Mouse (Mus musculus) neural tube, embryonic 10.5 days (tissue): ENCODE measurements around the gene Taf1c.

Experiments used
- DNase-seq: peaks from one replicate; pipeline ENCODE4 v3.0.0-alpha.2; 2017; ENCODE audit warnings: low spot score; ENCODE audit errors: extremely low spot score

Taf1c gene

GRCm38 (mm10) chr8:119623744-119624143 is 18.7 kb upstream of the Taf1c start:
- no peak for DNase-seq

DNA sequence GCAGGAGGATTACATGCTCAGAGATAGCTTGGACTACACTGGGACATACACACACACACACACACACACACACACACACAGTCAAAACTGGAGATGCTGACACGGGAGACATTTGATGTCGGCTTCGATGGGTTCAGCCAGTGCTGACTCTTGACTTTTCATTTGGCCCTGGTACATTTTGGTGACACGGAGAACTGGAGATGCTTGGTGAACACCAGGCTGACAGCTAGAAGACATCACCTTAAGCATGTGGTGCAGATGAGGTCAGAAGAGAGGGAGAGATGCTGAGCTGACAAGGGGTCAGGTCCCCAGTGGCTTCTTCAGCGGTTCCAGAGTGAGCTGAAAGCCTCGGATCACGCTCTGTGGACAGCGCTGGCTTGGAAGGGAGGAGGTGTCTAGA is 18.0 kb upstream of the Taf1c start:
- DNase-seq, result no peak

DNA sequence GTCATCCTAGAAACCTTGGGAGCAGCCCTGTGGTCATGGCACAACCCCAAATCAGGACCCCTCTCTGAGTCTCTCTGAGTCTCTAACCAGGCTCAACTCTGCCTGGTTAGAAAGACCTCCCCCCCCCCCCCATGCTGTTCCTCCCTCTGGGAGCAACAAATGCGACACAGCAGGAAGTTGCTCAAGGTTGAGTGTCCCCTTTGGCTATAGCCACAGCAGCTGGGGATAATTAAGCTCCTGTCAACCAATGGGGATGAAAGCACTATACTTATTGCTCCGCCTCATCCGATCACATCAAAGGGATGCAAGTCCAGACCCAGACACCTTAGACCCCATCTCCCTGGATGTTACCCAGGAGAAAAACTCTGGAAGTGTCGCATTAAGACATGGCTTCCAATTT is 17.5 kb upstream of the Taf1c start:
- DNase-seq, result no peak

DNA sequence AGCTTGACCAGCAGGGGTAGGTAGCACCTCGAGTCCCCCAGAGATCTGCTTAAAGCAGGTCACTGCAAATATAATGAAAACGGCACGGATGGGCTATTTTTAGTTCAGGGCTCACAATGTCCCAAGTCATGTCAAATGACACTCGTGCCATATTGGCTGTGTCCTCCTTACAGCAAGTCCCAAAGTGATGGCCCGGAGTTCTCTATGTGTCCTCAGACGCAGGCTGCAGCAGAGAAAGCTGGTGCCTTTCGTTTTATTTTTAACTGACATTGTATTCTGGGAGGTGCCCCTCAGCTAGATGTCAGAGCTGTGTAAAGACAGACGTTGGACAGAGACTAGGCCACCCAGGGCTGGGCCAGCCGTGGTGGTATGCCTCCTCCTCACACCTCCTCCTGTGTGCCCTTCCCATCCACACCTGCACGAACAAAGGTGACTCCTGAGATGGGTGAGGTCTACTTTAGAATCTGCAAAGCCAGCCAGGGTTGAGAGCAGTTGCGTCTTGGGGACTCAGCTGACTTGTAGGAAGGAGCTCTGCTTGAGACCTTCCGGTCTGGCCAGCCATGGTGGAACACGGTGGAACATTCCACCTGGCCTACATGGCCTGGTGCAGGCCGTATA is 15.9 kb upstream of the Taf1c start:
- no peak for DNase-seq

GRCm38 (mm10) chr8:119620116-119620840 is 15.3 kb upstream of the Taf1c start:
- no peak for DNase-seq

DNA sequence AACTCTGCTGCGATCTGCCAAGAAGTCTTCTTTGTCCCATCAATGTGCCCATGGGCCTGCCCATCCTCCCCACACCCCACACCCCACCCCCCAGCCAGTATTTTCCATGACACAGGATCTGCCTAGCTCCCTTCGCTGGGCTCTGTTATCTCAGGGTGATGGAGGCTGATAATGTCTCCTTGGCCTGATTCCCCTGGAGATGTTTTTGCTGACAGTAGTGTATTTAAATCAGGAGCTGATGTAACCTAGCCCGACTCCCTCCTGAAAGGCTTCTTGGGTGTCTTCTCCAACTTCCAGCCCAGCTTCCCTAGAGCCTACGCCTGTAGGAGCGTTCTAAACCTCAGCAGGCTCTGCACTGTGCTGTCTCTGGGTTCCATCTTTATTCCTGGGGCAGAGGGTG is 13.9 kb upstream of the Taf1c start:
- no peak for DNase-seq

DNA sequence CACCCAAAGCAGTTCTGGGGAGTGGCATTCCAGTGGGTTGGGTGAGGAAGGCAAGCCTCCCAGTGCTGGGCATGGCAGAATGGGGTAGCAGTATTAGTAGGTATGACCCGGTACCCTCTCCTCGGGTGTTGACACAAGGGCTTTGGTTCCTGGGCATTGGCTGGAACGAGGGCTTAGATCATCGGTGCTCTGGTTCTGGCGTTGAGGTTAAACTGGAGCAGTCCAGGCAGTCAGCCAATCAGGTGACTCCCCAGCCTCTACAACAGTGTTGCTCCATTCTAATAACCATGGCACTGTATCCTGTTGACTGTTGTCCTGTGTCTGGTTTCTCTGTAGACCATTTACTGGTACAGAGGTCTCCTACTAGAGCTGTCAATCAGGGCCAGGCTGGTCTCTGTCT is 12.6 kb upstream of the Taf1c start:
- no peak for DNase-seq

- no peak for DNase-seq
Measured at GRCm38 (mm10) chr8:119616811-119617210, 11.8 kb upstream of the Taf1c start.

DNA sequence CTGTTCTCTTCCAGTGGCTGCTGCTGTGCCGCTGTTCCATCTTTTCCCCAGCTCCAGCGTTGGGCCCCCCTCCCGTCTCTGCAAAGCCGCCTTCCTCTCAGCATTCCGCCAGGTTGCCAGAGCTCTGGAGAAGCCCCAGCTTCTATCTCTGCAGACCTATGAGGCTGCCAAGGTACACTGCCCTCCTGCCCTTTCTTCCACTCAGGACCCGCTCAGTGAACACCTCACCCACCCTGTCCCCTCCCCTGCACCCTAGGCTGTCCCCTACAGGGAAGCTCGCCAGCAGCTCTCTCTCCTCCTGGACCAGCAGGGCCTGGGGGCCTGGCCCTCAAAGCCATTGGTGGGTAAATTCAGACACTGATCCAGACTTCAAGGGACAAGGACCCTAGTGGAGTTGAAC is 11.3 kb upstream of the Taf1c start:
- DNase-seq, result no peak

DNA sequence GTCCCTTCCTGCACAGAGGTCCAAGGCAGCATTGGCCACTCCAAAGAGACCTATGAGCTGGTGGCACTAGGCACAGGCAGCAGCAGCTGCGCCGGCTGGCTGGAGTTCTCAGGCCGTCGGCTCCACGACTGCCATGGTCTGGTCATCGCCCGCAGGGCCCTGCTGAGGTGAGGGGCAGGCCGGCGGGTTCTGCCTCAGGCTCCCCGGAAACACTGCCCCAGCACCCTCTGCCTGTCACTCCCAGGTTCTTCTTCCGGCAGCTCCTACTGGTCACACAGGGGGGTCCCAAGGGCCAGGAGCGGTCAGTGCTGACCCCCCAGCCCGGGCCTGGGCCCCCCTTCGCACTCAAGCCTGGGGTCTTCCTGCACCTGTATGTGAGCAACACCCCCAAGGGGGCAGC is 10.1 kb upstream of the Taf1c start:
- DNase-seq, result no peak

DNA sequence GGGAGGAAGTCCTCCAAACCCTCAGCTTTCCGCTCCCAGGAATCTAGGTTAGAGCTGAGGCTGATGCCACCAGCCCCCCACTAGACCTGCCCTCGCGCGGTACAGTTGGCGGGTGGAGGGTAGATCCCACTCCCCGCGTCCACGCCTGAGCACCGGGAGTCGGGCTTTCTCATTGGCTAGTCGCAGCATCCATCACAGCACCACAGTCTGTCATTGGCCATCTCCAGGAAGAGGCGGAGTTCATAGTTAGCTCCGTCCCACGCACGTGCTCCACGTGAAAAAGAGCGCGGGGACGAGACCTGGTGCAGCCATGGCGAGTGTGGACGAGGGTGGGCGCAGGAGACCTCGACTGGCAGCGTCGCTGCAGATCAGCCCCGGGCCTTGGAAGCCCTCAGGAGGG is 7.4 kb upstream of the Taf1c start, which contains the start of gene Adad2:
TSS of gene Adad2 (plus strand) at position 277 of the 400 bp plus-strand sequence.
- no peak for DNase-seq

- no peak for DNase-seq
Measured at GRCm38 (mm10) chr8:119606224-119606623, 1.2 kb upstream of the Taf1c start.

- no peak for DNase-seq
Measured at GRCm38 (mm10) chr8:119604398-119604803, 621 bp downstream of the Taf1c start.

DNA sequence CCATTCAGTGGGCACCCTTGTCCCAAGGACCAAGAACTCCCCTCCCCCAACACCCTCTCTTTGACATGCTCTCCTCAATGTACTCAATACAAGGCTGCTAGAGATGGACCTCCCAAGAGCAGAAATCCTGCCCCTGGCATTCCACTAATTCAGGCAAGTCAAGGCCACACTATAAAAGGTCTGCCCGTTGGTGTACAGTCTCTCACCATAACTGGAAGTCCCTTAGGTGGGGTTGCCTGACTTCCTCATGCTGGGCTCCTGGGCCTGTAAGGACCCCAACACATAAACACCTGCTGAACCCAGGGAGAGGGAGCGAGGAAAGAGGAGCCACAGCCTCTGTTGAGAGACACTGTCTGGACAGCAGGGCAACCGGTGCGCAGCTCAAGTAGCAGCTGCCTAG is 1.3 kb downstream of the Taf1c start:
- no peak for DNase-seq

GRCm38 (mm10) chr8:119591456-119591855 is 13.6 kb downstream of the Taf1c start:
- no peak for DNase-seq

DNA sequence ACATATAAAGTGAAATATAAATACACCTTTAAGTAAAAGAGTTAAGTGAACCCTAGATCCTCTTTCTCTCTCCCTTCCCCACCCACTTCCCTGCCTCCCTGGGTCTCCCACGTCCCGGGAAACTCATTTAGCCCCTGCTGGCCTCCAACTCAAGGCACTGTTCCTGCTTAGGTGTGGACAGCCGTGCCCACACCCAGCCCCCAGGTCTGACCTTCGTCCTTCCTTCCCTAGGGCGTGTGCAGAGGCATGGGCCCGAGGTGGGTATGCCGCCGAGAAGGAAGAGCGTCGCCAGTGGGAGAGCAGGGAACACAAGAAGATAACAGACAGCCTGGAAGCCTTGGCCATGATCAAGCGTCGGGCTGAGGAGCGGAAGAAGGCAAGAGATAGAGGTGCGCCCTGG is 14.7 kb downstream of the Taf1c start:
- DNase-seq, result no peak

DNA sequence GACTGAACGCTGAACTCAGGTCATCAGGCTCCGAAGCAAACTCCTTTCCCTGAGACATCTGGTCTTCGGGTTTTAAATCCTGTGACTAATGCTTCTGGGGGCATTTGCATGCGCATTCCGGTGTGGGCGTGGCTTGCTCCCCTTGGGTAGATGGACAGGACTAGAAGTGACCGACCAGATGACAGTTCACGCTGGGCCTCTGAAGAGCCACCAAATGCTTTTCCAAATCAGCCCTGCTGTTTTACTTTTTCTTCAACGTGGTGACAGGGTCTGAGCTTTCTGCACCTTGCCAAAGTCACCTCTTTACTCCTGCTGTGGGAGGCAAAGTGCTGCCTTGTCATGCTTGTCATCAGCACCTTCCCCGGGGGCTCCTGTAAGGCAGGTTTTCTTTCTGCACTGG is 16.2 kb downstream of the Taf1c start:
- DNase-seq, result no peak

DNA sequence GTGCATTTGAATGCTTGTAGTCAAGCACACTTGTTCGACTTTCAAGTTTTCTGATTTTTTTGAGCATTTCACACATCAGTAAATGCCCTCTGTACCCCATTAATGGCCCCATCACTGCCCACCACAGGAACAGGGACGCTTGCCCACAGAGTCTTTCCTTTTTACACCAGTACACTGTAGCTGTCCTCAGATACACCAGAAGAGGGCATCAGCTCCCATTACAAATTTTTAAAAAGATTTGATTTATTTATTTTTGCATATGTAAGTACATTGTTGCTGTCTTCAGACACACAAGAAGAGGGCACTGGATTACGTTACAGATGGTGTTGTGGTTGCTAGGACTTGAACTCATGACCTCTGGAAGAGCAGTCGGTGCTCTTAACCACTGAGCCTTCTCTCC is 16.7 kb downstream of the Taf1c start:
- no peak for DNase-seq

GRCm38 (mm10) chr8:119585901-119586300 is 19.1 kb downstream of the Taf1c start:
- no peak for DNase-seq

GRCm38 (mm10) chr8:119580441-119581161 is 24.4 kb downstream of the Taf1c start:
- no peak for DNase-seq

DNA sequence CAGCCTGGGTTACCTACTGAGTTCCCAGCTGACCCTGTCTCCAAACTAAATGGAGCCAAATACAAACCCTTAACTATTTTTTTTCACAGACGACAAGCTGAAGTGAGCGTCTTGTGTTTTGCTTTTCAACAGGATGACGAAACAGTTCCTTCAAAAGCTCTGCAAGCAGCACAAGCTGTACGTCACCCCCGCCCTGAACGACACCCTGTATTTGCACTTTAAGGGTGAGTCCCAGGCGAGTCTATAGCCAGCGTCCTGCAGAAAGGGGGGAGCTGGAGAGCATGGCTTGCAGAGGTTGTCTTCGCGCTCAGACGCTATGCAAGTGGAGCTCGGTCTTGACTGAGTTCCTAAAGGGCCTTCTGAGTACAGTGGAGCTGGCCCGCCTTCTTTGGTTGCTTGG is 25.9 kb downstream of the Taf1c start:
- DNase-seq, result no peak

DNA sequence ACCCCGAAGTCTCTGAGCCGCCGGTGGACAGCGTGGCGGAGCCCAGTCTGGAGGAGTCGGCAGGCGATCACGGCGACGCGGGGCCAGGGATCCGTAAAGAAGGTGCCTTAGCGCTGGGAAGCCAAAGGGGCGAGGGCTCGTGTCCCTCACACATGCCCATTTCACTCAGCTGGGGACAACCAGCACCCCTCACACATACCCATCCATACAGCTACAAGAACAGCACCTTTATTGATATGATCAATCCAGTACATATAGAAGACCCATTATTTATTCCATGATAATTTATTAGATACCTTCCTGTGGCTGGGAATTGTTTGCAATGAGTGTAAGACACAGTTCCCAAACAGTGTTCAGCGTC is 29.7 kb downstream of the Taf1c start:
- DNase-seq, result no peak
